Mouse (Mus musculus): ENCODE measurements around the gene Rab29.
"Not testable (repeated sequence)": the region's sequence is repeated elsewhere in the genome, so short reads cannot be mapped to it uniquely, and the experiment has no call there.

The Rab29 gene

GRCm38 (mm10) chr1:131866304-131866999, 572 bp upstream of the Rab29 start:
- DNase-seq = no peak

- DNase-seq = no peak
These were observed 894 bp downstream of the Rab29 start for GRCm38 (mm10) chr1:131867946-131868290.

GRCm38 (mm10) chr1:131869561-131869960, 2.5 kb downstream of the Rab29 start:
- DNase-seq = no peak

GRCm38 (mm10) chr1:131872856-131873255, 5.8 kb downstream of the Rab29 start:
- no peak for DNase-seq

- no peak for DNase-seq
These were observed 12.8 kb downstream of the Rab29 start for GRCm38 (mm10) chr1:131879816-131880215.

- DNase-seq = peak; percentile 21 to 38
These were observed 15.8 kb downstream of the Rab29 start for GRCm38 (mm10) chr1:131882787-131883186.

GRCm38 (mm10) chr1:131886173-131886572, 19.1 kb downstream of the Rab29 start:
- no peak for DNase-seq

- DNase-seq = no peak
These were observed 19.6 kb downstream of the Rab29 start for GRCm38 (mm10) chr1:131886641-131887040.

GRCm38 (mm10) chr1:131890043-131890658, 23.1 kb downstream of the Rab29 start:
- no peak for DNase-seq

- no peak for DNase-seq
These were observed 24.4 kb downstream of the Rab29 start for GRCm38 (mm10) chr1:131891436-131891835.

GRCm38 (mm10) chr1:131902679-131903078, 35.7 kb downstream of the Rab29 start:
- DNase-seq = no peak

GRCm38 (mm10) chr1:131903251-131903650, 36.2 kb downstream of the Rab29 start:
- DNase-seq = no peak

- no peak for DNase-seq
These were observed 38.5 kb downstream of the Rab29 start for GRCm38 (mm10) chr1:131905497-131905896.

- no peak for DNase-seq
These were observed 41.4 kb downstream of the Rab29 start for GRCm38 (mm10) chr1:131908456-131908855.

- DNase-seq = not testable (repeated sequence)
These were observed 42.2 kb downstream of the Rab29 start for GRCm38 (mm10) chr1:131909236-131909635.

- DNase-seq = peak; percentile 100
These were observed 43.1 kb downstream of the Rab29 start, which contains the start of gene Nucks1 for GRCm38 (mm10) chr1:131910001-131910648. TSS of gene Nucks1 (plus strand) at chr1:131910534.

GRCm38 (mm10) chr1:131910674-131911558, 43.9 kb downstream of the Rab29 start:
- DNase-seq = peak; percentile 92 to 93

- no peak for DNase-seq
These were observed 50.6 kb downstream of the Rab29 start for GRCm38 (mm10) chr1:131917634-131918033.

GRCm38 (mm10) chr1:131919052-131919451, 52.0 kb downstream of the Rab29 start:
- DNase-seq = no peak

GRCm38 (mm10) chr1:131922100-131922499, 55.1 kb downstream of the Rab29 start:
- DNase-seq = no peak
